Mouse (Mus musculus) limb, embryonic 15.5 days (tissue): ENCODE measurements around the gene Duox2. TPM values are rescaled to one million over a fixed set of nuclear protein-coding genes. Genes with fewer than 3 reads are reported as not detected.

ENCODE experiments used
- ATAC-seq: fragments of 200-750 bp; cut with Nextera tagmentation; 2 replicates; pipeline ENCODE4 v1.8.0; 2017; ENCODE audit warnings: low read depth, moderate TSS enrichment; ENCODE audit not compliant: insufficient number of reproducible peaks, low FRiP score, low TSS enrichment
- H3K27ac ChIP-seq: fragments of 300-500 bp; sonication (generic); 2 replicates; pipeline ENCODE4 v1.5.1; 2015; ENCODE audit warnings: moderate library complexity, mild to moderate bottlenecking, inconsistent platforms
- H3K27me3 ChIP-seq: fragments of 300-500 bp; sonication (generic); 2 replicates; pipeline ENCODE4 v1.6.1; 2015; ENCODE audit warnings: inconsistent platforms
- H3K36me3 ChIP-seq: fragments of 300-500 bp; sonication (generic); 2 replicates; pipeline ENCODE4 v1.6.1; 2015; ENCODE audit warnings: inconsistent platforms
- H3K4me1 ChIP-seq: fragments of 300-500 bp; sonication (generic); 2 replicates; pipeline ENCODE4 v1.6.1; 2015; ENCODE audit warnings: inconsistent platforms
- H3K4me2 ChIP-seq: fragments of 300-500 bp; sonication (generic); 2 replicates; pipeline ENCODE4 v1.6.1; 2015; ENCODE audit warnings: mild to moderate bottlenecking, inconsistent platforms
- H3K4me3 ChIP-seq: fragments of 300-500 bp; sonication (generic); 2 replicates; pipeline ENCODE4 v1.5.1; 2015; ENCODE audit warnings: mild to moderate bottlenecking, inconsistent platforms
- H3K9ac ChIP-seq: fragments of 300-500 bp; sonication (generic); 2 replicates; pipeline ENCODE4 v1.6.1; 2015; ENCODE audit warnings: inconsistent platforms
- H3K9me3 ChIP-seq: fragments of 300-500 bp; sonication (generic); 2 replicates; pipeline ENCODE4 v1.6.1; 2016; ENCODE audit warnings: inconsistent platforms
- WGBS: fragments of 180-500 bp; shearing (Covaris S2); methylation state at CpG from one replicate; pipeline ENCODE4 v1.1.7; 2015; 5-methylcytosine and 5-hydroxymethylcytosine counted together
- polyA plus RNA-seq: library from polyadenylated mRNA; unstranded; fragments of >200 nt; fragmentation: Nextera tagmentation; extraction: Ambion mirVana; gene quantifications from 2 replicates; pipeline ENCODE4 v1.2.1, GENCODE M21; 2015

The Duox2 gene
- polyA plus RNA-seq, 1 experiment from 2014 or later, result 0.13 TPM

- Histone ChIP-seq H3K36me3 (no peaks in the 10 kb centered on the region), H3K27ac (peak overlapping the region; percentile 80; the same call in 1 of the 2 replicates), H3K4me3 (peak overlapping the region; percentile 60), H3K4me2 (peak overlapping the region; percentile 81), H3K9ac (0 out of 2 replicates have a peak overlapping the region, but pooled peaks have one; percentile 26), H3K4me1 (peaks cover 13% of the 10 kb centered on the region; the same call in 1 of the 2 replicates), H3K27me3 (no peaks in the 10 kb centered on the region), H3K9me3 (no peaks in the 10 kb centered on the region)
- ATAC-seq, result no peak
- WGBS, result 6% methylated on average over 26 of the region's 26 CpGs
Observed at GRCm38 (mm10) chr2:122233759-122234557, 64.3 kb downstream of the Duox2 start.

DNA sequence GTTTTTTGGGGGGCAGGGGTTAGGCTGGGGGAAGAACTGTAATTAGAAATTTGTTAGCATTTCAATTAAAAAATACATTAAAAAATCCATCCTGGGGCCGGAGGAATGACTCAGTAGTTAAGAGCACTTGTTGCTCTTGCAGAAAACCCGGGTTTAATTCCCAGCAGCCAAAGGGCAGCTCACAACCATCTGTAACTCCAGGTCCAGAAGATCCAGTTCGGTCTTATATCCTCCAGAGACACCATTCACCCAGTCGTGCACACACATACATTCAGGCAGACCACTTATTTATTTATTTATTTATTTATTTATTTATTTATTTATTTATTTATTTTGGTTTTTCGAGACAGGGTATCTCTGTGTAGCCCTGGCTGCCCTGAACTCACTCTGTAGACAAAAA is 64.9 kb downstream of the Duox2 start:
- Histone ChIP-seq H3K4me3 (no peak overlapping the region; the same call in 1 of the 2 replicates), H3K9me3 (no peaks in the 10 kb centered on the region), H3K4me1 (peaks cover 13% of the 10 kb centered on the region; the same call in 1 of the 2 replicates), H3K36me3 (no peaks in the 10 kb centered on the region), H3K4me2 (peak overlapping the region; percentile 81; the same call in 1 of the 2 replicates), H3K27ac (no peak overlapping the region), H3K27me3 (no peaks in the 10 kb centered on the region), H3K9ac (no peak overlapping the region)
- no peak for ATAC-seq
- 56% methylated on average over 5 of the region's 5 CpGs for WGBS

- no peak overlapping the region for H3K27ac ChIP-seq
- peaks cover 13% of the 10 kb centered on the region; the same call in 1 of the 2 replicates for H3K4me1 ChIP-seq
- H3K36me3 ChIP-seq, result no peaks in the 10 kb centered on the region
- H3K4me3 ChIP-seq, result no peak overlapping the region
- H3K9me3 ChIP-seq, result no peaks in the 10 kb centered on the region
- no peak for ATAC-seq
- 86% methylated on average over 9 of the region's 9 CpGs for WGBS
- H3K4me2 ChIP-seq, result no peak overlapping the region
- H3K9ac ChIP-seq, result no peak overlapping the region
- no peaks in the 10 kb centered on the region for H3K27me3 ChIP-seq
Observed at GRCm38 (mm10) chr2:122231616-122232015, 66.6 kb downstream of the Duox2 start.

GRCm38 (mm10) chr2:122230395-122230794 is 67.9 kb downstream of the Duox2 start:
- no peak overlapping the region for H3K4me3 ChIP-seq
- no peak for ATAC-seq

More at GRCm38 (mm10) chr2:122230395-122230794, 67.9 kb downstream of the Duox2 start:
- H3K36me3 ChIP-seq, result no peaks in the 10 kb centered on the region
- no peak overlapping the region for H3K9ac ChIP-seq
- peaks cover 10% of the 10 kb centered on the region; the same call in 1 of the 2 replicates for H3K4me1 ChIP-seq
- H3K9me3 ChIP-seq, result no peaks in the 10 kb centered on the region
- 71% methylated on average over 6 of the region's 6 CpGs for WGBS
- H3K4me2 ChIP-seq, result no peak overlapping the region
- no peaks in the 10 kb centered on the region for H3K27me3 ChIP-seq
- no peak overlapping the region for H3K27ac ChIP-seq

Other genes starting within 250 kb of the Duox2 start
- gene Spg11, start 180.1 kb downstream of the Duox2 start, polyA plus RNA-seq, result 7.3 and 7.5 TPM in 2 replicates
- gene B2m, start 150.8 kb downstream of the Duox2 start, polyA plus RNA-seq, result 344 and 349 TPM in 2 replicates
- gene Trim69, start 137.7 kb downstream of the Duox2 start, polyA plus RNA-seq, result 0.10 TPM in 1 of 2 replicates, not detected in the other
- gene Patl2, start 112.3 kb downstream of the Duox2 start, polyA plus RNA-seq, result not detected in 2 replicates
- not detected in 2 replicates for gene Terb2, start 112.2 kb downstream of the Duox2 start, polyA plus RNA-seq
- gene Sord, start 63.7 kb downstream of the Duox2 start, polyA plus RNA-seq, result 28.2 and 29.0 TPM in 2 replicates
- 0.12 and 0.28 TPM in 2 replicates for gene Duoxa2, start 451 bp upstream of the Duox2 start, polyA plus RNA-seq
- gene Duoxa1, start 15.3 kb upstream of the Duox2 start, polyA plus RNA-seq, result 12.4 and 14.5 TPM in 2 replicates
- gene Duox1, start 17.2 kb upstream of the Duox2 start, polyA plus RNA-seq, result 2.5 and 2.7 TPM in 2 replicates
- gene Shf, start 70.7 kb upstream of the Duox2 start, polyA plus RNA-seq, result 3.5 and 4.3 TPM in 2 replicates
- 0.73 and 1.5 TPM in 2 replicates for gene Slc28a2, start 128.0 kb upstream of the Duox2 start, polyA plus RNA-seq
- gene Gm14085, start 186.5 kb upstream of the Duox2 start, polyA plus RNA-seq, result not detected in 2 replicates